Mouse (Mus musculus): Measurements from ENCODE around the gene Cwc15.

GRCm38 (mm10) chr9:14500916-14501424, 553 bp downstream of the Cwc15 start:
- no peak for TF ChIP-seq POLR2A (IDR thresholded peaks at IDR 0.05; ENCODE audit: extremely low read depth, insufficient read depth, low read length)
- TF ChIP-seq CTCF (IDR thresholded peaks at IDR 0.05; ENCODE audit: extremely low read depth, insufficient read depth, low read length) = no peak
